Mouse (Mus musculus) hindlimb bud, embryonic 11.5 days (tissue): ENCODE results near the gene Smarcc2.
"Not testable (repeated sequence)": the region's sequence is repeated elsewhere in the genome, so short reads cannot be mapped to it uniquely, and the experiment has no call there.

Experiments used
- DNase-seq: peaks from one replicate; pipeline ENCODE4 v3.0.0-alpha.2; 2012; ENCODE audit warnings: low read depth, low spot score; ENCODE audit errors: extremely low spot score

The Smarcc2 gene

GRCm38 (mm10) chr10:128492633-128493311, 33.7 kb downstream of the Smarcc2 start:
- DNase-seq: no peak

GRCm38 (mm10) chr10:128493319-128493694, 34.3 kb downstream of the Smarcc2 start:
- DNase-seq: no peak

- peak; percentile 96 for DNase-seq
These were observed 34.9 kb downstream of the Smarcc2 start, which contains the start of gene Myl6 for GRCm38 (mm10) chr10:128493695-128494666. TSS of gene Myl6 (minus strand) at chr10:128494145.

- DNase-seq: no peak
These were observed 35.7 kb downstream of the Smarcc2 start for GRCm38 (mm10) chr10:128494667-128495245.

GRCm38 (mm10) chr10:128495270-128495669, 36.2 kb downstream of the Smarcc2 start:
- DNase-seq: no peak

GRCm38 (mm10) chr10:128495903-128496302, 36.9 kb downstream of the Smarcc2 start:
- DNase-seq: no peak

- no peak for DNase-seq
These were observed 37.5 kb downstream of the Smarcc2 start for GRCm38 (mm10) chr10:128496509-128497077.

GRCm38 (mm10) chr10:128497134-128497737, 38.2 kb downstream of the Smarcc2 start:
- DNase-seq: no peak

GRCm38 (mm10) chr10:128498590-128498989, 39.5 kb downstream of the Smarcc2 start, which contains the start of gene Myl6b:
TSS of gene Myl6b (minus strand) at chr10:128498685.
- DNase-seq: peak; percentile 82

- no peak for DNase-seq
These were observed 40.1 kb downstream of the Smarcc2 start for GRCm38 (mm10) chr10:128499116-128499671.

GRCm38 (mm10) chr10:128502341-128502740, 43.3 kb downstream of the Smarcc2 start:
- DNase-seq: no peak

- no peak for DNase-seq
These were observed 44.5 kb downstream of the Smarcc2 start for GRCm38 (mm10) chr10:128503532-128503931.

GRCm38 (mm10) chr10:128504012-128504411, 45.0 kb downstream of the Smarcc2 start:
- no peak for DNase-seq

- DNase-seq: no peak
These were observed 45.8 kb downstream of the Smarcc2 start for GRCm38 (mm10) chr10:128504641-128505370.

- not testable (repeated sequence) for DNase-seq
These were observed 46.3 kb downstream of the Smarcc2 start for GRCm38 (mm10) chr10:128505371-128505667.

- no peak for DNase-seq
These were observed 46.9 kb downstream of the Smarcc2 start for GRCm38 (mm10) chr10:128505974-128506373.

- no peak for DNase-seq
These were observed 49.2 kb downstream of the Smarcc2 start for GRCm38 (mm10) chr10:128508260-128508659.

GRCm38 (mm10) chr10:128509203-128509602, 50.2 kb downstream of the Smarcc2 start:
- DNase-seq: no peak

- no peak for DNase-seq
These were observed 50.8 kb downstream of the Smarcc2 start for GRCm38 (mm10) chr10:128509831-128510230.

- no peak for DNase-seq
These were observed 51.3 kb downstream of the Smarcc2 start for GRCm38 (mm10) chr10:128510301-128510700.
